Mouse (Mus musculus): ENCODE measurements around the gene Ptrhd1. TPM values are rescaled to one million over a fixed set of nuclear protein-coding genes. Genes with fewer than 3 reads are reported as not detected.
A peak's percentile ranks its signal among the peaks of the same experiment; 100 is the strongest.

Ptrhd1 gene
- total RNA-seq, 1 experiment from 2014 or later, result 6.5 TPM

- DNase-seq, result no peak
Observed at GRCm38 (mm10) chr12:4243805-4244204, 10.0 kb downstream of the Ptrhd1 start.

GRCm38 (mm10) chr12:4245742-4246141 is 11.9 kb downstream of the Ptrhd1 start:
- no peak for DNase-seq

- no peak for DNase-seq
Observed at GRCm38 (mm10) chr12:4249786-4250185, 16.0 kb downstream of the Ptrhd1 start.

- DNase-seq, result no peak
Observed at GRCm38 (mm10) chr12:4252742-4253655, 19.2 kb downstream of the Ptrhd1 start.

- peak; percentile 40 for DNase-seq
Observed at GRCm38 (mm10) chr12:4267765-4268164, 33.9 kb downstream of the Ptrhd1 start.

- DNase-seq, result no peak
Observed at GRCm38 (mm10) chr12:4271078-4271477, 37.3 kb downstream of the Ptrhd1 start.

GRCm38 (mm10) chr12:4278978-4279755 is 45.3 kb downstream of the Ptrhd1 start:
- DNase-seq, result no peak

GRCm38 (mm10) chr12:4279878-4280277 is 46.1 kb downstream of the Ptrhd1 start:
- no peak for DNase-seq

- no peak for DNase-seq
Observed at GRCm38 (mm10) chr12:4285186-4285585, 51.4 kb downstream of the Ptrhd1 start.

Other genes starting within 250 kb of the Ptrhd1 start
- 5.4 and 7.0 TPM in 2 replicates for gene Efr3b, start 195.1 kb upstream of the Ptrhd1 start, total RNA-seq (2021)
- 4.9 and 6.0 TPM in 2 replicates for gene Dnajc27, start 151.4 kb upstream of the Ptrhd1 start, total RNA-seq (2021)
- 28.4 and 36.3 TPM in 2 replicates for gene Adcy3, start 100.9 kb upstream of the Ptrhd1 start, total RNA-seq (2021)
- gene Cenpo, start 267 bp downstream of the Ptrhd1 start, total RNA-seq (2021), result 10.0 and 11.6 TPM in 2 replicates
- gene Ncoa1, start 243.2 kb downstream of the Ptrhd1 start, total RNA-seq (2021), result 39.1 and 39.8 TPM in 2 replicates